Mouse (Mus musculus) hindbrain, embryonic 14.5 days (tissue): Measurements from ENCODE around the gene Cdc42se2. TPM values are rescaled to one million over a fixed set of nuclear protein-coding genes. Genes with fewer than 3 reads are reported as not detected.

Experiments
- ATAC-seq: fragments of 200-750 bp; cut with Nextera tagmentation; 2 replicates; pipeline ENCODE4 v1.8.0; 2017; ENCODE audit warnings: moderate number of reproducible peaks, mild to moderate bottlenecking, moderate TSS enrichment, moderate library complexity; ENCODE audit not compliant: low FRiP score
- DNase-seq: peaks from one replicate; pipeline ENCODE4 v3.0.0-alpha.2; 2015; ENCODE audit warnings: low spot score
- H3K27ac ChIP-seq: fragments of 300-500 bp; sonication (generic); 2 replicates; pipeline ENCODE4 v1.5.1; 2014; ENCODE audit warnings: mild to moderate bottlenecking, moderate library complexity
- H3K27me3 ChIP-seq: fragments of 300-500 bp; sonication (generic); 2 replicates; pipeline ENCODE4 v1.6.1; 2014; ENCODE audit warnings: mild to moderate bottlenecking, low read length, mixed read lengths; ENCODE audit not compliant: control insufficient read depth, insufficient read depth
- H3K36me3 ChIP-seq: fragments of 300-500 bp; sonication (generic); replicated peaks from 2 replicates; pipeline ENCODE4 v1.6.1; 2014; ENCODE audit not compliant: control insufficient read depth, insufficient read depth
- H3K4me1 ChIP-seq: fragments of 300-500 bp; sonication (generic); replicated peaks from 2 replicates; pipeline ENCODE4 v1.6.1; 2014; ENCODE audit warnings: antibody characterized with exemption, low read length, mixed read lengths; ENCODE audit not compliant: control insufficient read depth, insufficient read depth
- H3K4me2 ChIP-seq: fragments of 300-500 bp; sonication (generic); replicated peaks from 2 replicates; pipeline ENCODE4 v1.6.1; 2014; ENCODE audit warnings: mild to moderate bottlenecking, moderate library complexity
- H3K4me3 ChIP-seq: fragments of 300-500 bp; sonication (generic); replicated peaks from 2 replicates; pipeline ENCODE4 v1.5.1; 2014; ENCODE audit warnings: mild to moderate bottlenecking, low read length
- H3K9ac ChIP-seq: fragments of 300-500 bp; sonication (generic); 2 replicates; pipeline ENCODE4 v1.6.1; 2014
- H3K9me3 ChIP-seq: fragments of 300-500 bp; sonication (generic); 2 replicates; pipeline ENCODE4 v1.6.1; 2016; ENCODE audit warnings: low read length; ENCODE audit not compliant: control insufficient read depth
- WGBS: fragments of 180-500 bp; shearing (Covaris S2); extraction: QIAGEN DNeasy Blood & Tissue Kit; methylation state at CpG from one replicate; pipeline ENCODE4 v1.1.7; 2014; 5-methylcytosine and 5-hydroxymethylcytosine counted together
- polyA plus RNA-seq: library from polyadenylated mRNA; unstranded; fragments of >200 nt; fragmentation: Nextera tagmentation; extraction: Ambion mirVana; gene quantifications from 2 replicates; pipeline ENCODE4 v1.2.1, GENCODE M21; 2014

Cdc42se2 gene
- polyA plus RNA-seq, 1 experiment from 2014 or later, result 147 TPM

DNA sequence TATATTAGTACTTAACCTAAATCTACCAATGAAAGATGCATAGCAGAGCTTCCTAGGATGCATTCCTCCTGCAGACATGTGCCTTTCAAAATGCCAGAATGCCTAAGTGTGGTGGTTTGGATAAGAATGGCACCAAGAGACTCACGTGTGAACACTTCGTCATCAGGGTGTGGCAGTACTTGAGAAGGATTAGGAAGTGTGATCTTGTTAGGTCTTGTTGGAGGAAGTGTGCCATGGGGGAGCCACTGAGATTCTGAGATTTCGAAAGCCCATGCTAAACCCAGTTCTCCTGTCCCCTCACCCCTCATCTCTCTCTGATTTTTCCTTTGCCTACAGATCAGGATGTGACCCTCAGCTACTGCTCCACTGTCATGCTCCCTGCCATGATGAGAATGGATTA, 58.2 kb downstream of the Cdc42se2 start:
- H3K36me3 ChIP-seq, result peaks cover 13% of the 10 kb centered on the region
- 93% methylated on average over 3 of the region's 3 CpGs for WGBS
- H3K27me3 ChIP-seq, result no peaks in the 10 kb centered on the region
- H3K4me3 ChIP-seq, result no peak overlapping the region
- no peak overlapping the region for H3K4me2 ChIP-seq
- H3K4me1 ChIP-seq, result no peaks in the 10 kb centered on the region
- no peak overlapping the region for H3K27ac ChIP-seq
- no peaks in the 10 kb centered on the region for H3K9me3 ChIP-seq
- DNase-seq (no peak), ATAC-seq (no peak)
- H3K9ac ChIP-seq, result no peak overlapping the region

DNA sequence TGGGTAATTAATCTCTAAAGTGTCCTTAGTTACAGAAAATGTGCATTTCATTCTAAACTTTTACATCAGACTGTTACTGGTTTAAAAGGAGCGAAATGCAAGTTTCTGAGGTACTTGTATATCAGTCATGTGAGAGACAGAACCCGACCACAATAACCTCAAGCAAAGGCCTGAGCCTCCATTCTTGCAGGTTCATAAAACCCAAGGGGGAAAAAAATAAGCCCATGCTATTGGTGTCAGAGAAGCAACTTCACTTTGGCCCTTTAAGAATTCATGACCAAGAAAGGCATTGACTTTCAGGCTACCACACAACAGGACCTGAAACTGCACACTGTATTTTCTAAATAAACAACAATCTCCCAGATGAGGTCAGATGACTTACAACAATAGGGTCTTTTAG, 59.1 kb downstream of the Cdc42se2 start:
- 85% methylated on average over 2 of the region's 2 CpGs for WGBS
- no peak for DNase-seq
- Histone ChIP-seq H3K27me3 (no peaks in the 10 kb centered on the region), H3K4me3 (no peak overlapping the region), H3K36me3 (peaks cover 17% of the 10 kb centered on the region; the same call in 1 of the 2 replicates), H3K9ac (no peak overlapping the region), H3K9me3 (no peaks in the 10 kb centered on the region), H3K4me1 (no peaks in the 10 kb centered on the region), H3K4me2 (no peak overlapping the region), H3K27ac (no peak overlapping the region)
- no peak for ATAC-seq

- H3K4me3 ChIP-seq, result no peak overlapping the region
- ATAC-seq, result no peak
- no peak for DNase-seq
- H3K27ac ChIP-seq, result no peak overlapping the region
- no peaks in the 10 kb centered on the region for H3K9me3 ChIP-seq
- H3K9ac ChIP-seq, result no peak overlapping the region
- no peak overlapping the region for H3K4me2 ChIP-seq
- peaks cover 27% of the 10 kb centered on the region for H3K36me3 ChIP-seq
- H3K4me1 ChIP-seq, result no peaks in the 10 kb centered on the region
- 74% methylated on average over 5 of the region's 5 CpGs for WGBS
- no peaks in the 10 kb centered on the region for H3K27me3 ChIP-seq
These were observed 60.1 kb downstream of the Cdc42se2 start for GRCm38 (mm10) chr11:54727327-54727901.

GRCm38 (mm10) chr11:54726571-54727062, 60.9 kb downstream of the Cdc42se2 start:
- Histone ChIP-seq H3K4me3 (no peak overlapping the region), H3K9ac (no peak overlapping the region)

GRCm38 (mm10) chr11:54724353-54725034, 63.0 kb downstream of the Cdc42se2 start:
- Histone ChIP-seq H3K27ac (no peak overlapping the region), H3K9me3 (no peaks in the 10 kb centered on the region), H3K9ac (no peak overlapping the region), H3K4me3 (no peak overlapping the region), H3K4me2 (no peak overlapping the region), H3K27me3 (no peaks in the 10 kb centered on the region), H3K4me1 (no peaks in the 10 kb centered on the region), H3K36me3 (peaks cover 54% of the 10 kb centered on the region)
- 88% methylated on average over 4 of the region's 4 CpGs for WGBS
- DNase-seq (peak; percentile 46), ATAC-seq (no peak)

More at GRCm38 (mm10) chr11:54726571-54727062, 60.9 kb downstream of the Cdc42se2 start:
- WGBS, result 81% methylated on average over 3 of the region's 3 CpGs
- DNase-seq, result no peak
- peaks cover 35% of the 10 kb centered on the region for H3K36me3 ChIP-seq
- H3K4me1 ChIP-seq, result no peaks in the 10 kb centered on the region
- H3K27me3 ChIP-seq, result no peaks in the 10 kb centered on the region
- no peak for ATAC-seq
- no peak overlapping the region for H3K27ac ChIP-seq
- no peaks in the 10 kb centered on the region for H3K9me3 ChIP-seq
- H3K4me2 ChIP-seq, result no peak overlapping the region

- Histone ChIP-seq H3K36me3 (peaks cover 51% of the 10 kb centered on the region), H3K4me1 (no peaks in the 10 kb centered on the region), H3K9ac (no peak overlapping the region), H3K4me2 (no peak overlapping the region), H3K27ac (no peak overlapping the region), H3K9me3 (no peaks in the 10 kb centered on the region), H3K27me3 (no peaks in the 10 kb centered on the region), H3K4me3 (no peak overlapping the region)
- no peak for ATAC-seq
- WGBS, result 95% methylated on average over 6 of the region's 6 CpGs
- DNase-seq, result no peak
These were observed 65.4 kb downstream of the Cdc42se2 start for GRCm38 (mm10) chr11:54722057-54722456.

DNA sequence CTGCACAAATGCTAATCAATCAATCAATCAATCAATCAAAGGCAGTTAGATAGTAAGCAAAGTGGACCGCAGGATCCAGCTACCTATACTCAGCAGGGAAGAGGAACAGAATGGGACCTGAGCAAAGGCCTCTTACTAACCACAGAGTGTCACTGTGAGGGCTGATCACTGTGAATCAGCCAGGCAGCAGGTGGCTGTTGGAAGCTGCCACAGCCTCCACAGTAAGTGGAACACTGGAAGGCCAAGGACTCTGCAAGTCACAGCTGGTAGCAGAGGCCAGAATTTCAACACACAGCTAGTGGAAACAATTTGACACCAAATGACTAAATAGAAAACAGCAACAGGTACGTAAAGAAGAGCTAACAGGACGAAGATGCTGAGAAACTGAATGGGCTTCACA, 68.9 kb downstream of the Cdc42se2 start:
- no peak for DNase-seq
- H3K36me3 ChIP-seq, result peaks cover 60% of the 10 kb centered on the region
- ATAC-seq, result no peak
- WGBS, result 82% methylated on average over 3 of the region's 3 CpGs
- H3K4me2 ChIP-seq, result no peak overlapping the region
- no peak overlapping the region for H3K27ac ChIP-seq
- no peak overlapping the region for H3K9ac ChIP-seq
- no peak overlapping the region for H3K4me3 ChIP-seq
- H3K9me3 ChIP-seq, result no peaks in the 10 kb centered on the region
- no peaks in the 10 kb centered on the region for H3K27me3 ChIP-seq
- no peaks in the 10 kb centered on the region for H3K4me1 ChIP-seq

- Histone ChIP-seq H3K4me1 (no peaks in the 10 kb centered on the region), H3K36me3 (peaks cover 53% of the 10 kb centered on the region), H3K9ac (no peak overlapping the region), H3K9me3 (no peaks in the 10 kb centered on the region), H3K27ac (no peak overlapping the region), H3K4me2 (no peak overlapping the region), H3K27me3 (no peaks in the 10 kb centered on the region), H3K4me3 (no peak overlapping the region)
- no peak for DNase-seq
- WGBS, result 77% methylated on average over 3 of the region's 3 CpGs
- ATAC-seq, result no peak
These were observed 69.6 kb downstream of the Cdc42se2 start for GRCm38 (mm10) chr11:54717893-54718292.

- no peak for DNase-seq
- no peaks in the 10 kb centered on the region for H3K9me3 ChIP-seq
- peaks cover 19% of the 10 kb centered on the region for H3K36me3 ChIP-seq
- no peak overlapping the region for H3K9ac ChIP-seq
- H3K4me3 ChIP-seq, result no peak overlapping the region
- no peaks in the 10 kb centered on the region for H3K27me3 ChIP-seq
- 87% methylated on average over 2 of the region's 2 CpGs for WGBS
- no peaks in the 10 kb centered on the region for H3K4me1 ChIP-seq
- H3K27ac ChIP-seq, result no peak overlapping the region
- ATAC-seq, result no peak
- H3K4me2 ChIP-seq, result no peak overlapping the region
These were observed 74.6 kb downstream of the Cdc42se2 start for GRCm38 (mm10) chr11:54712849-54713248.
